Mouse (Mus musculus): Measurements from ENCODE around the gene Fbxl21.

Fbxl21 gene

GRCm38 (mm10) chr13:56522081-56522820 is at the start of gene Fbxl21:
Gene Fbxl21 (plus strand): TSS chr13:56522472.
- ATAC-seq (ENCODE audit: insufficient number of reproducible peaks, low FRiP score, low TSS enrichment): peak; percentile 98

- no peak for ATAC-seq (ENCODE audit: insufficient number of reproducible peaks, low FRiP score, low TSS enrichment)
Observed at GRCm38 (mm10) chr13:56472661-56473060, 49.6 kb upstream of the Fbxl21 start.

- ATAC-seq (ENCODE audit: insufficient number of reproducible peaks, low FRiP score, low TSS enrichment): no peak
Observed at GRCm38 (mm10) chr13:56475363-56475762, 46.9 kb upstream of the Fbxl21 start.

GRCm38 (mm10) chr13:56476790-56477189 is 45.5 kb upstream of the Fbxl21 start:
- no peak for ATAC-seq (ENCODE audit: insufficient number of reproducible peaks, low FRiP score, low TSS enrichment)

- no peak for ATAC-seq (ENCODE audit: insufficient number of reproducible peaks, low FRiP score, low TSS enrichment)
Observed at GRCm38 (mm10) chr13:56477271-56477670, 45.0 kb upstream of the Fbxl21 start.

GRCm38 (mm10) chr13:56478027-56478426 is 44.2 kb upstream of the Fbxl21 start:
- no peak for ATAC-seq (ENCODE audit: insufficient number of reproducible peaks, low FRiP score, low TSS enrichment)

- ATAC-seq (ENCODE audit: insufficient number of reproducible peaks, low FRiP score, low TSS enrichment): no peak
Observed at GRCm38 (mm10) chr13:56482146-56482545, 40.1 kb upstream of the Fbxl21 start, which contains the start of gene Il9. Gene Il9 (minus strand): TSS chr13:56482246.

- ATAC-seq (ENCODE audit: insufficient number of reproducible peaks, low FRiP score, low TSS enrichment): no peak
Observed at GRCm38 (mm10) chr13:56488012-56488411, 34.3 kb upstream of the Fbxl21 start.

- no peak for ATAC-seq (ENCODE audit: insufficient number of reproducible peaks, low FRiP score, low TSS enrichment)
Observed at GRCm38 (mm10) chr13:56494440-56494839, 27.8 kb upstream of the Fbxl21 start.

- no peak for ATAC-seq (ENCODE audit: insufficient number of reproducible peaks, low FRiP score, low TSS enrichment)
Observed at GRCm38 (mm10) chr13:56500132-56500531, 22.1 kb upstream of the Fbxl21 start.

- no peak for ATAC-seq (ENCODE audit: insufficient number of reproducible peaks, low FRiP score, low TSS enrichment)
Observed at GRCm38 (mm10) chr13:56500636-56501035, 21.6 kb upstream of the Fbxl21 start.

- no peak for ATAC-seq (ENCODE audit: insufficient number of reproducible peaks, low FRiP score, low TSS enrichment)
Observed at GRCm38 (mm10) chr13:56501866-56502420, 20.3 kb upstream of the Fbxl21 start.

GRCm38 (mm10) chr13:56506871-56507496 is 15.3 kb upstream of the Fbxl21 start:
- ATAC-seq (ENCODE audit: insufficient number of reproducible peaks, low FRiP score, low TSS enrichment): no peak

GRCm38 (mm10) chr13:56509796-56510195 is 12.5 kb upstream of the Fbxl21 start:
- no peak for ATAC-seq (ENCODE audit: insufficient number of reproducible peaks, low FRiP score, low TSS enrichment)

- no peak for ATAC-seq (ENCODE audit: insufficient number of reproducible peaks, low FRiP score, low TSS enrichment)
Observed at GRCm38 (mm10) chr13:56513595-56513994, 8.7 kb upstream of the Fbxl21 start.

- no peak for ATAC-seq (ENCODE audit: insufficient number of reproducible peaks, low FRiP score, low TSS enrichment)
Observed at GRCm38 (mm10) chr13:56516311-56516710, 6.0 kb upstream of the Fbxl21 start.

GRCm38 (mm10) chr13:56516816-56517215 is 5.5 kb upstream of the Fbxl21 start:
- no peak for ATAC-seq (ENCODE audit: insufficient number of reproducible peaks, low FRiP score, low TSS enrichment)

- ATAC-seq (ENCODE audit: insufficient number of reproducible peaks, low FRiP score, low TSS enrichment): peak; percentile 24; the same call in 1 of the 2 replicates
Observed at GRCm38 (mm10) chr13:56522821-56523167, 522 bp downstream of the Fbxl21 start.

- ATAC-seq (ENCODE audit: insufficient number of reproducible peaks, low FRiP score, low TSS enrichment): no peak
Observed at GRCm38 (mm10) chr13:56526871-56527270, 4.6 kb downstream of the Fbxl21 start.

GRCm38 (mm10) chr13:56527846-56528245 is 5.6 kb downstream of the Fbxl21 start:
- ATAC-seq (ENCODE audit: insufficient number of reproducible peaks, low FRiP score, low TSS enrichment): no peak

GRCm38 (mm10) chr13:56528281-56528680 is 6.0 kb downstream of the Fbxl21 start:
- ATAC-seq (ENCODE audit: insufficient number of reproducible peaks, low FRiP score, low TSS enrichment): no peak

- no peak for ATAC-seq (ENCODE audit: insufficient number of reproducible peaks, low FRiP score, low TSS enrichment)
Observed at GRCm38 (mm10) chr13:56529031-56529430, 6.8 kb downstream of the Fbxl21 start.

Data from cerebellum, adult (tissue).